Mouse (Mus musculus) mouse trophoblast stem cell (cell line): Measurements from ENCODE around the gene Gm3159.
"Not testable (repeated sequence)": the region's sequence is repeated elsewhere in the genome, so short reads cannot be mapped to it uniquely, and the experiment has no call there.

Experiments used
- in situ Hi-C, 2 experiments: fragments of 300-500 bp; cut with MseI, MboI; formaldehyde crosslinking; loops; 2 replicates in 1 of 2; 3 replicates in 1 of 2; pipeline ENCODE4 v1.15.1; 2025

The Gm3159 gene

DNA sequence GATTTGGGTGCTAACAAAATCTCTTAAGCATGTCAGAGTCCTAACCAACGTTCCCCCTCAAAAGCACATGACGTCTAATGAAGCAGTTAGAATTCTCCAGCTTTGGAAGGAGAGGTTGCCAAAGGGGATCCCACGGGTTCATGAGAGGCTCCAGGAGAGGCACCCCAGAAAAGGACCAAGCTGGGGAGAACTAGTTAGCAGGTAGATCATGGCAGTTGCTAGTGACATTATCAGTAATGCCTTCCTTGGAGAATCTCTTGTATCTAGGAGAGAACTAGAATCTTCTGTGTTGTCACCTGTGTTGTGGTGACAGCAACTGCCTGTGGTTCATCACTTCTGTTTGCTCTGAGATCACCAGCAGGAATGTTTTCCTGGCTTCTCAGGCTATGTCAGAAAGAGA, at the start of gene Gm3159:
Gm3159 (plus strand) TSS at position 301 of the 400 bp plus-strand sequence.
- in situ Hi-C loops = not testable (repeated sequence)

DNA sequence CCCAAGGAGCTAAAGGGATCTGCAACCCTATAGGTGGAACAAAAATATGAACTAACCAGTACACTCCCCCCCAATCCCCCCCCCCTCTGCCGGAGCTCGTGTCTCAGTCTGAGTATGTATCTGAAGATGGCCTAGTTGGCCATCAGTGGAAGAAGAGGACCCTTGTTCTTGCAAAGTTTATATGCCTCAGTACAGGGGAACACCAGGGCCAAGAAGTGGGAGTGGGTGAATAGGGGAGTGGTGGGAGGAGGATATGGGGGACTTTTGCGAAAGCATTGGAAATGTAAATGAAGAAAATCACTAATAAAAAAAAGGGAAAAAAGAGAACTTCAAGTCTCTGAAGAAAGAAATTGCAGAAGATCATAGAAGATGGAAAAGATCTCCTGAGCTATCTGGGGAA, 28.3 kb upstream of the Gm3159 start:
- in situ Hi-C loops = not testable (repeated sequence)

DNA sequence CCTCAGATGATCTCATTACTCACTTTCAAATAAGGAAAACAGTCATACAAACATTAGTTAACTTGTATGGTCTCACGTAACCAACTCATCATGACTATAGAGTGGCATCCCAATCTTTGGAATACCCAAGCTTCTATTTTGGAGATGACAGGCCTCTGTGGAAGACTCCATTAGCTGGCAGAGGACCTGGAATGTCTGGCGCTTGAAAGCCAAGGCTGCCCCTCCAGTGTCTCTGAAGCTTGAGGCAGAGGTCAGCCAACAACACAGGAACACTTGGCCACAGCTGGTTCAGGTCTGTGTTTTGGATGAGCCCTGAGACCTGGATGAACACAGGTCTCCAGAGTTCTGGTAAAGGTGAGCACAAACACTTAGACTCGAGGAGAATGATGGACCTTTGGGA, 27.6 kb upstream of the Gm3159 start:
- in situ Hi-C loops = not testable (repeated sequence)

DNA sequence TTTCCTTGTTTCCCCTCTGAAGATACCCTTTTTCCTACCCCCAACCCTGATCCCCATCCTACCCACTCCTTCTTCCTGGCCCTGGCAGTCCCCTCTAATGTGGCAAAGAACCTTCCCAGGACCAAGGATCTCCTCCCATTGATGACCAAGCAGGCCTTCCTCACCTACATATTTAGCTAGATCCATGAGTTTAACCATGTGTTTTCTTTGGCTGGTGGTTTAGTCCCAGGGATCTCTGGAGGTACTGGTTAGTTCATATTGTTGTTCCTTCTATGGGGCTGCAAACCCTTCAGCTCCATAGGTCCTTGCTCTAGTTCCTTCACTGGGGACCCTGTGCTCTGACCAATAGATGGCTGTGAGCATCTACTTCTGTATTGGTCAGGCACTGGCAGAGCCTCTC, 19.5 kb upstream of the Gm3159 start:
- in situ Hi-C loops = not testable (repeated sequence)

DNA sequence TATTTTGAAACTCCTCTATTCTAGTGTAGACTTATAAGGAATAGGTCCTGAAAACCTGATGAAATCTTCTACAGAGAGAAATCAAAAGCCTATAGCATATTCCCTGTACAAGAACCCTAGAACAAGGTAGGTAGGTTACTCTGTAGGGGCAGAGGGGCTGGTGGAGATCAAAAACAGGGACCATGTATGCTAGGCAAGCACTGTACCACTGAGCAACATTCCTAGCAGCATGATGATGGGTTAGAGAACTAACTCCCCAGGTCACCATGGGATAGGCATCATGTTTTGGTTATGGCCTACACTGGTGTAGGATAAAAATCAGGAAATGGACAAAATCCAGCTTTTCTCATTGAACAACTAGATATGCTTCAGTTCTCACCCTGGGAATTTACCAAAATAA, 11.7 kb upstream of the Gm3159 start:
- in situ Hi-C loops = not testable (repeated sequence)

DNA sequence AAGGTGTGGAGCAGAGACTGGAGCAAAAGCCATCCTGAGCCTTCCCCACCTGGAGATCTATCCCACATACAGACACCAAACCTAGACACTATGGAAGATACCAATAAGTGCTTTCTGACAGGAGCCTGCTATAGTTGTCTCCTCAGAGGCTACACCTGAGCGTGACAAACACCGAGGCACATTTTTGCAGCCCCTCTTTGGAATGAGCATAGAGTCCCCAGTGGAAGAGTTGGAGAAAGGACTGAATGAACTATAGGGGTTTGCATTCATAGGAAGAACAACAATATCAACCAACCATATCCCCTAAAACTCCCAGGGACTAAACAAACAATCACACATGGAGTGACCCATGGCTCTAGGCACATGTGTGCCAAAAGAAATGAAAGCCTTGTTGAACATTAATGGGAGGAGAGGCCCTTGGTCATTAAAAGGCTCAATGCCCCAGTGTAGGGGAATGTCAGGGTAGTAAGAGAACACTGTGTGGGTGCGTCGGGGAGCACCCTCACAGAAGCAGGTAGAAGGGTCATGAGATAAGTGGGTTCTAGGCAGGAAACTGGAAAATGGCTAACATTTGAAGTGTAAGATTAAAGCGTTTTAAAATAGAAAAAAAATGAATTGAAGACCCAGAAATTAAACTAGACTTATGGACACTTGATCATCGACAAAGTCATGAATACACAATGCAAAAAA, 4.3 kb upstream of the Gm3159 start:
- in situ Hi-C loops = not testable (repeated sequence)

DNA sequence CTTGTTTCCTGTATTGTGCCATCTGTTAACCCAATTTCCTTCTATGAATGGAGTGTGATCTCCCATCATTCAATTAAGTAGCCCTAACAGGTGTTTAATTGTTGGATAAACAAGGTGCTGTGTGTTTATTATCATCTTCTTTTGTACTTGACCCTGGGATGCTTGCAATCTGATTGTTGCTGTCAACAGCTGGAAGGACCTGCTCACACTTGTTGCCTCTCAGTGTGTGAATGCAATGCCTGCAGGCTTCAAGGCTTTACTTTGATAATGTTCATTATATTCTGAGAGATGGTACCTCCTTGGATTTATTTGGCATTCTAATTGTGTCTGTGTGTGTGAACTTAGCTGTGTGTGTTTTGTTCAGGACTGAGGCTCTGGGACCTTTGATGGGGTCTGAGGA, 1.3 kb downstream of the Gm3159 start:
- in situ Hi-C loops = not testable (repeated sequence)

DNA sequence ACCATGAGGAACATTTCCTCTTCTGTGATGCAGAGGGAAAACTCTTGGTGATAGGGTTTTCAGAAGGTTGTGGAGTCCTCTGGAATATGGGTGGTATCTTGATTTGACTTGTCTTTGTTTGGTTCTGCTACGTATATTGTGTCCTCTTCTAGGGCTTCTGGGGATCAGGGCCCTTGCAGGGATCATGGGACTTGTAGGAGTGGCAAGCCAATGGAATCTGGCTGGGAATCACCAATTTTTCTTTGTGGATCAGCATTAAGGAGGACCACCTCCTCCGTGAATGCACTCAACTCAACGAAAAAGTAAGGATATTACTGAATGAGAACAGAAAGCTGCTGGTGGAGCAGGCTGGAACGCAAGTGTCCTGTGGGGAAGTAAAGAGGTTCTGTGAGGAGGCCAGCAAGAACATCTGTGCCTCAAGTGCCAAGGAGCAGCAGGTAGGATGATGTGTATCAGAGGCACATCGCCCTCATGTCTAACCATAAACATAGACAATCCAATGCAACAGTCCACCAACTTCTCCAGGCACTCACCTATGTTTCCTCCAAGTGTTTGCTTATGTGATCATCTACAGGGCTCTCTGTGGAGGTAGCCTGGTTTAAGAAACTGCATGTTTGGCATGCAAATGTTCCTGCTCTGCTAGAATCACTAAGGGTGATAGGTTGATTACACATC, 2.9 kb downstream of the Gm3159 start:
- in situ Hi-C loops = not testable (repeated sequence)

DNA sequence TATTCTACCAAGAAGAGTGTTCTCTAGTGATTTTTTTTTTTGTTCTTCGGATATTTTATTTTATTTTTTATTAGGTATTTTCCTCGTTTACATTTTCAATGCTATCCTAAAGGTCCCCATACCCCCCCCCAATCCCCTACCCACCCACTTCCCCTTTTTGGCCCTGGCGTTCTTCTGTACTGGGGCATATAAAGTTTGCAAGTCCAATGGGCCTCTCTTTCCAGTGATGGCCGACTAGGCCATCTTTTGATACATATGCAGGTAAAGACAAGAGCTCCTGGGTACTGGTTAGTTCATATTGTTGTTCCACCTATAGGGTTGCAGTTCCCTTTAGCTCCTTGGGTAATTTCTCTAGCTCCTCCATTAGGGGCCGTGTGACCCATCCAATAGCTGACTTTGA, 3.9 kb downstream of the Gm3159 start:
- in situ Hi-C loops = not testable (repeated sequence)

DNA sequence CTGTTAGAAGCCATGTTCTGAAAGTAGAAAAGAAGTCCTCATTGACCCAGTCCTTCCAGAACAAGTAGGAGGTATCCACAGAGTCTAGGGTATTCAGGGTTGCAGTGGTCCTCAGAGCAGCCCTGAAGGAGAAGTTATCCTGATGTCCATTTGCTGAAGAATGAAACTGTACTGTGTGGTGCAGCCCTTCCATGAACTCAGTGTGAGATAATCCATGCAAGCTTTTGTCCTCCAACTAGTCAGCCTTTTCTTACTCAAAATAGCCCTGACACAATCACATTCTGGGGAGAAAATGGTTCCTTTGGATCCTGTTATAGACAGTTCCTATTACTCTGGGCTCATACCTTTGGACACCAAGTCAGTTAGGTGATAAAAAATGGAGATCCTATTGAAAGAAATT, 6.5 kb downstream of the Gm3159 start:
- in situ Hi-C loops = not testable (repeated sequence)

DNA sequence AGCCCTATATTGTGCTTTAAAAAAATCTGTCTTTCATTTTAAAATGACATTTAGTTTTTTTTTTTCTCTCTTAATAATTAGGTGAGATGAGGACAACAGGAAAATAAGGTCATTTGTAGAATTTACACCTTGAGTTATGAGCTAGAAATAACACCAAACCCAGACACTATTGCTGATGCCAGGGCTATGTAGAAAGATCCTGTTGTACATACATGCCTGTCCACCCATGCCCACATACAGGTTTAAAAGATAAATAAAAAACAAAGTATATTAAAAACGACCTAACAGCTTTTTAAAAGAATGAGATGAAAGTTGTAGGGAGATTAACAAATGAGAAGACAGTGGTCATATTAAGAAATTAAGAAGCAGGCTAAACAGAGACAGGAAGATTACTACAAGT, 12.6 kb downstream of the Gm3159 start:
- in situ Hi-C loops = not testable (repeated sequence)

DNA sequence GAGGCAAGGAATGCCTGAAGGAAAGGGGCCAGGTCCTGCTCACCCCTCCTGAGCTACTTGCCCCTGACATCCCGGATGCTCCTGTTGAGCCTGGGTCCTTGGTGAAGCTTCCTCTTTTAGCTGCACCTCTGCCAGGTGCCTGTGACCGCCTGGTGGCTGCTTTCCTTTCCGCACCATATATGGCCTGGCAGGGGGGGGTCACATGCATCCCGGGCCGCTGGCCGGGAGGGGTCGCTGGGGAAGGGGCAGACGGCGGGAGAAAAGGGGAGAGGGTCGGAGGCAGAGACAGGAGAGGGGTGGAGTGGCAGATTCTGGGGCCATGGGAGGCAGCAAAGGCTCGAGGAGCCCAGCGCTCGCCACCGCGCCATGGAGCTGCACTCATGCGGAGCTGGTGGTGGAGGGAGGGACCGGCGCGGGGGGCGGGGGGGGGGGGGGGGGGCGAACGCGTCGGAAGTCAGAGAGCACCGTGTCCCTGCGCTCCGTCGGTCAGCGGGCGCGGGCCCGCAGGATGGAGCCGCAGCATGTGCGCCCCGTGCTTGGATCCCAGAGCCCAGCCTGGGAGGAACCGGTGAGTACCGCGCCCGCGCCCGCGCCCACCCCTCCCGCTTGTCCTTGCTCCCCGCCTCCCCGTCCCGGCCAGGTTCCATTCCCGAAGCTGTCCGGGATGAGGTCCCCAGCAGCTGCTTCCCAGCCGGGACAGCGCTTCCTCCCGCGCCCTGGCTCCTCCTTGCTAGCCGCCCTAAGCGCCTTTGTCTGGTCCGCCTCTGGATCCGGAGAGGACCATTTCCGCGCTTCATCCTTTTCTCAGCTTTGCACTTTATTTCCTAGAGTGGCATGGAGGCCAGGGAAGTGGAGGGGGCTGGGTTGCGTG, 17.9 kb downstream of the Gm3159 start, which contains the start of gene Gm3164:
Gm3164 (plus strand) TSS at position 484 of the 871 bp plus-strand sequence.
- in situ Hi-C loops = not testable (repeated sequence)

DNA sequence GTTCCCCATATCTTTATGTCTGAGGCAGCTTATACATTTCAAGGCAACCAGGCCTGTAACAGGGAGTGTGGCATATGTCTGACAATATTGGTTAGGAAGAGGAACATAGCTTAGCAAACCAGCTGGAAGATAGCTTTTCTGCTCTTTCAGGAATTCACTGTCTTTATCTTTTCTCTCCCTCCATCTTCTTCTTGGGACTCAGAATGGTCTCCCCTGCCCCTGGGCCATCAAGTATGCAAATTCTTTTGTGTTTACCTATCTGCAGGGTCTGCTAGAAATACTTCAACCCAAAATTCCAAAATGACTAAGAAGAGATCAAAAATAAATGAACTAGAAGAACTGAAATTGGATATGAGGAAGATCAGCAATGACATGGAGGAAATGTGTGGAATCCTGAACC, 33.4 kb downstream of the Gm3159 start, which contains the start of gene Gm3173:
Gm3173 (plus strand) TSS at position 301 of the 400 bp plus-strand sequence.
- in situ Hi-C loops = not testable (repeated sequence)
